Mouse (Mus musculus): ENCODE results near the gene Fyn. TPM values are rescaled to one million over a fixed set of nuclear protein-coding genes. Genes with fewer than 3 reads are reported as not detected.

The Fyn gene
- total and polyA plus RNA-seq, 3 experiments = 14.9 to 42.4 (median 19.9) TPM

GRCm38 (mm10) chr10:39506831-39507230 is 138.2 kb downstream of the Fyn start:
- H3K4me3 ChIP-seq (replicated peaks in 1 of 3; ENCODE audit: low read depth in 2 of 3, low read length in 2 of 3, poor library complexity in 1 of 3) = no peak overlapping the region
- dilution Hi-C loops (cut with MboI; ENCODE audit: extremely low pct_ligation_motif_present, extremely low pct_unique_long_range_greater_than_20kb, low sequenced_read_pairs) = no loop called here
- in situ Hi-C loops (cut with MboI; ENCODE audit: low pct_ligation_motif_present, low pct_unique_long_range_greater_than_20kb, low sequenced_read_pairs) = no loop called here

GRCm38 (mm10) chr10:39508801-39509200 is 140.1 kb downstream of the Fyn start:
- Histone ChIP-seq H3K27me3 (replicated peaks) (no peaks in the 10 kb centered on the region), H3K9me3 (replicated peaks; ENCODE audit: low read length) (no peaks in the 10 kb centered on the region), H3K36me3 (replicated peaks in 1 of 2; ENCODE audit: control insufficient read depth in 1 of 2, insufficient read depth in 1 of 2, low read length in 1 of 2) (peaks cover 0 to 61% of the 10 kb centered on the region in 2 experiments), H3K9ac (ENCODE audit: insufficient read depth, low read depth) (no peak overlapping the region), H3K4me2 (ENCODE audit: insufficient read depth, low read depth, poor library complexity, severe bottlenecking) (no peak overlapping the region), H3K27ac (ENCODE audit: insufficient read depth, low read depth) (no peak overlapping the region), H3K79me2 (replicated peaks; ENCODE audit: control insufficient read depth, extremely low read depth, insufficient read depth, poor library complexity, severe bottlenecking) (no peaks in the 10 kb centered on the region), H3K4me1 (ENCODE audit: control insufficient read depth in 1 of 2, insufficient read depth in 2 of 2) (peaks cover 0 to 15% of the 10 kb centered on the region in 2 experiments; a peak in 2 of 4 replicates), H3K4me3 (replicated peaks in 1 of 3; ENCODE audit: low read depth in 2 of 3, low read length in 2 of 3, poor library complexity in 1 of 3) (no peak overlapping the region)
- no peak for DNase-seq (ENCODE audit: extremely low read depth)
- dilution Hi-C loops (cut with MboI; ENCODE audit: extremely low pct_ligation_motif_present, extremely low pct_unique_long_range_greater_than_20kb, low sequenced_read_pairs) (no loop called here), in situ Hi-C loops (cut with MboI; ENCODE audit: low pct_ligation_motif_present, low pct_unique_long_range_greater_than_20kb, low sequenced_read_pairs) (no loop called here)
- no peak for TF ChIP-seq RCOR1 (conservative IDR thresholded peaks at IDR 0.05; ENCODE audit: low read depth, low read length)
- no peak for TF ChIP-seq NELFE (IDR thresholded peaks at IDR 0.05; ENCODE audit: low read depth, low read length)
- no peak for TF ChIP-seq HCFC1 (IDR thresholded peaks at IDR 0.05; ENCODE audit: low read depth, low read length)
- no peak for TF ChIP-seq ZC3H11A (IDR thresholded peaks at IDR 0.05; ENCODE audit: low read depth, low read length)
- no peak for TF ChIP-seq UBTF (IDR thresholded peaks at IDR 0.05; ENCODE audit: low read depth, low read length)
- TF ChIP-seq CTCF (conservative IDR thresholded peaks at IDR 0.05 in 1 of 2, IDR thresholded peaks at IDR 0.05 in 1 of 2; ENCODE audit: low read depth in 2 of 2, low read length in 2 of 2) = no peak

More at GRCm38 (mm10) chr10:39506831-39507230, 138.2 kb downstream of the Fyn start:
- Histone ChIP-seq H3K27ac (ENCODE audit: insufficient read depth, low read depth) (no peak overlapping the region), H3K9me3 (replicated peaks; ENCODE audit: low read length) (no peaks in the 10 kb centered on the region), H3K4me1 (ENCODE audit: control insufficient read depth in 1 of 2, insufficient read depth in 2 of 2) (peaks cover 0 to 15% of the 10 kb centered on the region in 2 experiments; a peak in 2 of 4 replicates), H3K9ac (ENCODE audit: insufficient read depth, low read depth) (no peak overlapping the region), H3K27me3 (replicated peaks) (no peaks in the 10 kb centered on the region), H3K36me3 (replicated peaks in 1 of 2; ENCODE audit: control insufficient read depth in 1 of 2, insufficient read depth in 1 of 2, low read length in 1 of 2) (peaks cover 0 to 56% of the 10 kb centered on the region in 2 experiments), H3K4me2 (ENCODE audit: insufficient read depth, low read depth, poor library complexity, severe bottlenecking) (no peak overlapping the region), H3K79me2 (replicated peaks; ENCODE audit: control insufficient read depth, extremely low read depth, insufficient read depth, poor library complexity, severe bottlenecking) (no peaks in the 10 kb centered on the region)
- no peak for TF ChIP-seq MAZ (IDR thresholded peaks at IDR 0.05; ENCODE audit: low read depth, low read length)
- no peak for TF ChIP-seq TBP (conservative IDR thresholded peaks at IDR 0.05; ENCODE audit: low read depth, low read length)
- no peak for TF ChIP-seq IRF4 (IDR thresholded peaks at IDR 0.05; ENCODE audit: low read depth, low read length)
- TF ChIP-seq EP300 (IDR thresholded peaks at IDR 0.05; ENCODE audit: low read length) = no peak
- no peak for TF ChIP-seq MEF2A (IDR thresholded peaks at IDR 0.05; ENCODE audit: borderline replicate concordance, low read depth, low read length)
- TF ChIP-seq HCFC1 (IDR thresholded peaks at IDR 0.05; ENCODE audit: low read depth, low read length) = no peak
- no peak for TF ChIP-seq NELFE (IDR thresholded peaks at IDR 0.05; ENCODE audit: low read depth, low read length)
- no peak for TF ChIP-seq ZNF384 (IDR thresholded peaks at IDR 0.05; ENCODE audit: low read depth, low read length)
- no peak for TF ChIP-seq CHD2 (IDR thresholded peaks at IDR 0.05; ENCODE audit: low read length)
- no peak for TF ChIP-seq KAT2A (IDR thresholded peaks at IDR 0.05; ENCODE audit: insufficient replicate concordance, low read length)
- TF ChIP-seq ETS1 (conservative IDR thresholded peaks at IDR 0.05; ENCODE audit: low read depth, low read length) = no peak
- TF ChIP-seq NRF1 (IDR thresholded peaks at IDR 0.05; ENCODE audit: low read depth, low read length) = no peak
- no peak for TF ChIP-seq JUN (IDR thresholded peaks at IDR 0.05; ENCODE audit: insufficient read depth, low read depth, low read length)
- TF ChIP-seq GABPA (IDR thresholded peaks at IDR 0.05; ENCODE audit: insufficient replicate concordance, low read depth, low read length) = no peak
- no peak for TF ChIP-seq PAX5 (IDR thresholded peaks at IDR 0.05; ENCODE audit: low read length)
- DNase-seq (ENCODE audit: extremely low read depth) = no peak
